Mouse (Mus musculus) hindlimb bud, embryonic 11.5 days (tissue): ENCODE measurements around the gene Olfr370.
A peak's percentile ranks its signal among the peaks of the same experiment; 100 is the strongest.
"Not testable (repeated sequence)": the region's sequence is repeated elsewhere in the genome, so short reads cannot be mapped to it uniquely, and the experiment has no call there.

Source experiments
- DNase-seq: peaks from one replicate; pipeline ENCODE4 v3.0.0-alpha.2; 2012; ENCODE audit warnings: low read depth, low spot score; ENCODE audit errors: extremely low spot score

Olfr370 gene

DNA sequence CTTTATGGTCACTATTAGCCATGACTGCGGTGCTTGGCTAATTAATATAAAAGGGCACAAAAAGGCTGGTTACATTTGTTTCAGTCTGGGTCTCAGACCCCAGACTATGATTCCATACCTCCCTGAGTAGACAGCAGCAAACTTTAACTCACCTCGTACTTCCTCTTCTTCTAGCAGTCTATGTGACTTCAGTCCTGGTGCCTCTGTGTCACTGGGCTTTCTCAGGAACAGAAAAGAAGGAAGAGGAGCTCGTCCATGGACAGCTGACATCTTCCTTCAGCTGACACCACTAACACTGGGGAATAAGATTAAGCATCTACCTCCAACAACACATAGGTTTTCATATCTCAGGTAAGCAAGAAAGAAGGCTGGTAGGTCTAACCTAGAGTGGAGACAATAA lies at the start of gene Olfr370:
TSS of gene Olfr370 (plus strand) at position 45 of the 400 bp plus-strand sequence.
- DNase-seq, result no peak

DNA sequence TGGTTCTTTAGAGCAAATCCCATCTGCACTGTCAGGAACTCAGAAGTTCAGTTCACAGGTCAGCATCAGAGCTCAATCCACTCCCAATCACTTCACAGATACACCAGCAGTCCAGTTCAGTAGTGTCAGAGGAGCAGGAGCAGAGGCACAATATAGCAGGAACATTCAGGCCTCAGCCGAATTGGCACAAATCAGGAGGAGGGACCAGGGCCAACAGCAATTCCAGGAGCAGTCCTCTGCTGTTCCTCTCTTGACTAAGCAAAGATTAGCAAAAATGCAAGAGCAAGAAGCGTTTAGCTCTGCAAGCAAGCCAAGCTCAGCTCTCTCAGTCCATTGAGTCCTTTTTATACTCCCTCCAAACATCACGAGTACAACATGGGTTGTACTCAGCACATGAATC lies 23.9 kb upstream of the Olfr370 start:
- no peak for DNase-seq

DNA sequence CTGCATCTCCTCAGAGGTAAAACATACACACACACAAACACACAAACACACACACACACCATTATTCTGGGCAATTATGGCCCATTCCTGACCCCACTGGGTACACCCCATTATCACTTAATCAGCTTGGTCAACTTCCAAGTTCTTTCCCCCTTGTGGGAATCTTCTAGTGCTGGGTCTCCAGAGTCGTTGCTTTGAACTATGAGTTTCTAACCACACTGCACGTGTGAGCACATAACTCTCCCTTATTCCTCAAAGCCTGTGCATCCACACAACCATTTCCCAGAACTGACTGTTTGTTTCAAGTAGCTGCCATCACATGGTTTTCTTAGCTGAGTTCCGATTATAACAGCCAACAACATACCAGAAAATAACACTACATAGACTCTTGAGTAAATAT lies 15.1 kb upstream of the Olfr370 start:
- DNase-seq, result no peak

DNA sequence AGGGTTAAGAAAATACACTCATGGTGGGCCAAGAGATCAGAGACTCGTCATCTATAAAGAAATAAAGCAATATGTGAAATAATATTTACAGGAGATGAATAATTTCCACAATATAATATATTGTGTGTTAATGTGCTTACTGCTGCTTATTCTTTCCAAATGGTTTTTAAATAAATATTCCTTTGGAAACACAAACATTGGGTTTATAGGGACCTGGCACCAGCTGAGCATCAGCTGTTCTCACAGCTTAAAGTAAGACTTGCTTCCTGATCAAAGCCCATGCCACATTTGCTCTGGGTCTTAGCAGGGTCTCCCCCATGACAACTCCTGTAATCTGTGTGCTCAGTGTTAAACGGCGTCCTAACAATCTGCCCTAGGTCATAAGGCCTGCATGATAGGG lies 14.7 kb upstream of the Olfr370 start:
- not testable (repeated sequence) for DNase-seq

DNA sequence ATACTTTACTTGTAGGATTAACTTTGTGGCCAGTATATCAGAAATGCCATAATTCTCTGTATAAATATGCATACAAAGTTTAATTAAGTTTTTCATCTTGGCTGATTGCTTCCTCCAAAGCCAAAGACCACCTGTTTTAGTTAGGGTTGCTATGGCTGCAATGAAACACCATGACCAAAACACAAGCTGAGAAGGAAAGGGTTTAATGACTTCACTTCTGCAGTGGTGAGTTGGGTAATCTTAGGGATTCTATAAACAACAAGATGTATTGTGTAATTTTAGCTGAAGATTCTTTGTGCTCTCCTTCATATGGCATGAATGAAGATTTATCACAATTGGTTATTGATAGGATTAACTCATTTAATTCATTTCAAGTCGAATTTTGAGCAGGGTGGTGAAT lies 14.3 kb upstream of the Olfr370 start:
- DNase-seq, result no peak

DNA sequence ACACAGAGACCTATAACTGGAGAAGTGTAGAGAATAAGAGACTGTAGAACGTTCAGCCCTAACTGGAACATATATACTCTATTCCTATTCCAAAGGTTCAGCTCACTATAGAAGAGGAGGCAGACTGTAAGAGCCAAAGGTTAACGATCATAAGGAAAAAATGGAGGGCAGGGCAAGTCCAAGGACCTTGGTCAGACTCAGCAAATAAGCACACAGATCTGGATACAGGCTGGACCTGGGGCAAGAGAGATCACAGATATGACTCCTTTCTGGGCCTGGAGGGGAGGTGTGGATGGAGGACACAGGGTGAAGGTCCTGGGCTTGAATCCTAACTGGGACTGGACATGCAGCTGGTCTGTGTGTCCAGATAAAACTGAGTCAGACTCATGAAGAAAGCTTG lies 778 bp upstream of the Olfr370 start:
- DNase-seq, result no peak

DNA sequence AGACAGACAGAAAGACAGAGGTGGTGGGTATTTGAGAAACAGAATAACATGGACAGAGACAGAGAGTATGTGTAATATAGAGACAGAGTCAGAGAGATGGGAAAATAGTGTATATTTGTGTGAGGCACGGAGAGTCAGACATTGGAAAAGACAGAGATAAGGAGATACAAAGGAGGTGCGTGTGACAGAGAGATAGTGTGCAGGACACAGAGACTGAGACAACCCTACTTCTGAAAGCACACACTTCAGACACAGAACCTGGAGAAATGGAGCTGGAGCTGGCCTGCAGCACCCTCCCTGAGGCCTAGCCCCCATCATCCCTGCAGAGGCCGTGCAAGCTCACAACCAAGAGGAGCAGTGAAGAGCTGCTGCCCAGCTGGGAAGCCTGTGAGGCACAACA lies 27.1 kb downstream of the Olfr370 start:
- DNase-seq, result no peak

DNA sequence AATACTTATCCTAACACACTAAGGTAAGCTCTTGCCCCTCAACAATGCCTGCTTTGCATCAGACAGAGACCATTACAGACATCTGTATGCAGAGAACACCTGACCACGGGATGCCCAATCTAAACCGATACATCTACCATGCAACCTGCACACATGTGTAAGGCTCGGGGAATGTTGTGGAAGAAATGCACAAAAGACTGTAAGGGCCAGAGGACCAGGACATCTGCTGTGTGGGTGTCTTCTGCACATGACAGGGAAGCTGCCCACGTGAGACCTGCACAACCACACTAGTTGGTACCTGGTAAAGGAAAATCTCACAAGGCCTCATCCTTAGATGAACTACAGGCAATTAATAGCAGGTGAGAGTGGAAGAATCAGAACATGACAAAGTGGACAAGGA lies 27.7 kb downstream of the Olfr370 start:
- no peak for DNase-seq

DNA sequence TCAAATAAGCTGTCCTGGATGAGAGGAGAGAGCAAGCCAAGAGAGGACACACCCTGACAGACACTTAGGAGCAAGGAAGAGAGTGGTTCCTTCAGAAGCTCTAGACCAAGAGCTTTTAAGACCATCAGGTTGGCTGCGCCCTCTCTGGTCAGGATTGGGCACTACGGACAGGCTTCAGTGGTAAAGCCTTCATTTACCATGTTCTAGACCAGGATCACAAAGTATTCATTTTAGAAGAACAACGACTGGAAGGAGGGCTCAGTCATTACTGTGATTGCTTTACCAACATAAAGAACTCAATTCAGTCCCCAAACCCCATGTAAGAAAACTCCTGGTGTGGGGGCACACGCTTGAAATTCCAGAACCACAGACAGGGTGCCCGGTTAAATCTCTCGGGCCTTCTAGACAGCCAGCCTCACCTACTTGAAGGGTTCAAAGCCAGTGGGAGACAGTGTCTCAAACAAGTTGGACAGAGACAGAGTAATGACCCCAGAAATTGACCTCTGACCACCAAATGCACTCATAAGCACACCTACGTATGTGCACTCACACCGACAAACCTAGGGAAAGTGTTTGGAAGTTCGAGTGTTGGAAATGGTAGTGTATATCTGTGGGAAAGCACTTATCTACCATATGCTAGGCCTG lies 30.3 kb downstream of the Olfr370 start:
- no peak for DNase-seq

DNA sequence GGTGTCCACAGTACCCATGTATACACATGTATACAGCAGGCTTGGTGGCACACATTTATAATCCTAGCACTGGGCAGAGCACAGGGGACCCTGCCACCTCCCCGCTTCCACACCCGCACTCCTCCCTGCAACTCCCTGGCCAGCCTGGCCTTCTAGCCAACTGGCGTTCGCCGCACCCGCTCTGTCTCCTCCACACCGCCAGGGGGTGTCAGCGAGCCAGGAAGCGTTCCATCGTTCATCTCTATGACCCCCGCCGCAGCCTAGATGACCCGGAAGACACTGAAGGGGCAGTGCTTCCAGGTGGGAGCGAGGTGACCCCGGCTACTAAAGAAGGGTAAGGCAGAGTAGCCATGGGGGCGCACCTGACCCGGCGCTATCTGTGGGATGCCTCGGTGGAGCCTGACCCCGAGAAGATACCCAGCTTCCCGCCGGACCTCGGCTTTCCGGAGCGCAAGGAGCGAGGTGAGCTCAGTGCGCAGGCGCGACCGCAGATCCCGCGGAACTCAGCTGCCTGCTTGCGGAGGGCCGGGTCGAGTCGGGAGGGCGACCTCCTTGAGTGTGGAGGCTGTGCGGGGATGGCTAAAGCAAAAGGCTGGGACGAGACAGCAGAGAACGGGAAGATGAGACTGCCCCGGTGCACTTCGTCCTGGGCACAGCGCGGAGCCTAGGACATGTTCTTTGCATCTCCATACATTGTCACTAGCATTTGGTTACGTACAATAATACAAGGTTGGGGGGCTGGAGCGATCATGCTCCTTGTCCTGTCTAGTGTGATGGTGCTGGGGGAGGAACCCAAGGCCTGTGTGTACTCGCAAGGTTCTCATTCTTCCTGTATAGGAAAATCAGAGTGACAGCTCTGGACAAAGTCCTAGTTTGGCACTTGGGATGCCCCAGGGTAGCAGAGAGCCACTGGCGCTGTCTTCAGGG lies 31.2 kb downstream of the Olfr370 start, which contains the start of gene Ndufb7:
TSS of gene Ndufb7 (plus strand) at position 203 of the 927 bp plus-strand sequence.
- DNase-seq, result peak; percentile 28

DNA sequence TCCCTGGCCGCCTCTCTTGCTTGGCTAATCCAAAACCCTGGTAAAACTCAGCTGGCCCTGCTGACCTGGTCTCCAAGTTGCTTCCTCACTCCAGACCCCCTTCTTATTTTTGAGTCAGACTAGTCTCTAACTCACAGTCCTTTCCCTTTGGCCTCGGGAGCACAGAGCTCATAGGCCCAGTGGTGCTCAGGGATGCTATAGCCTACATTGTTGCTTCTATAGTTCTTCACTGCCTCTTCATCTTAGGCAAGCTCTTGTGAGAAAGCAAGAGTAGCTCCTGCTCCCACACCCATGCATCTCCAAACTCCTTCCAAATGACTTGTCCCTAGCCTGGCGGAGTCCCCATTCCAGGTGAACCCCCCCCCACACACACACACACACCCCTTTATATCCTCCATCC lies 32.1 kb downstream of the Olfr370 start:
- DNase-seq, result no peak

DNA sequence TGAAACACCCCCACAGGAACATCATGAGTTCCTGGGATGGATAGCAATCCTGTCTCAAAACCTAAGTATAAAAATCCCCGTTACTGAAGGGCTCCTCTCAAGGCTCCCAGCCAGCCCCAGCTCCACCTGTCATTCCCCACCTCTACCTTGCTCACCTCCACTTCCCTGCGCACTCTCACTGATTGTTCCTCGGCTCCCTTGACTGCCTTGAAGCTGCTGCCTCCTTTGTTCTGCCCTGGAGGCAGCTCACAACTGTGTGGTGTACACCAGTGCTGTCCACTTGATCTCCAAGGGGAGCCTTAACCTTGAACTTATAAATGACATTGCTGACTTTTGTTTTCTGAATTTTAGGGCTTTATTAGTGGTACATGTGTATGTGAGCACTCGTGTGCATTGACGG lies 32.5 kb downstream of the Olfr370 start:
- DNase-seq, result no peak

DNA sequence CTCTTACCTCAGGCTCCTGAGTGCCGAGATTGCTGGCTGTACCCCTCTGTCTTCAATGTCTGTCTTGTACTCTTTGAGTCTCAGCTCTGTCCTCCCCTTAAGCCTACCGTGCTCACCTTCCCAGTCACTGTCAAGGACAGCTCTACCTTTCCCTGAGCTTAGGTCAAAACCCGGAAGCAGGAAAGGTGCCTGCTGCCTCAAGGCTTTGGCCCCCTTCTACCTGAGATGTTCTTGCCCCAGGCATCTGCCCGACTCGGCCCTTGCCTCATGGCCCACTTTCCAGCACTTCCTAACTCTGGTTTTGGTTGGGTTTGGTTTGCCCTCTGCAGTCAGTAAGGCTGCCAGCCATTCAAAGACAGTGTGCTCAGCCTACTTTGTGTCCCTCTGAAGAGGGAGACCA lies 33.2 kb downstream of the Olfr370 start:
- DNase-seq, result no peak

DNA sequence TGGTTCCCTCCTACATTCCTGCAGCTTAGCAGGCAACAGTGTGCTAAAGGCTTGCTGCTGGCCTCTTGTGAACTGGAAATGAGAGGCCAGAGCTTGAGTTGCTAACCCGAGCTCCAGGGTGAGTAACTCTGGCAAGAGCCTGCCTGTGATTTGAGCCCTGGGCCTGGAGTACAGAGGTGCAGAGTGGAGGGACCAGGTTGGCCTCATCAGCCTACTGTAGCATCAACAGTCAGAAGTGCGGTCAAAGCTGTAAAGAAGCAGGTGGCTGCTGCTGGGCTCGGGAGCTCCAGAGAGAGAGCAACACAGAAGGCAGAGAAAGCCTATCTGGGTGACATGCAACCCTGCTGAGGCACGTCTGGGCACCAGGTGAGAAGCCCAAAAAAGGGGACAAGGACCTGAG lies 33.6 kb downstream of the Olfr370 start:
- no peak for DNase-seq

DNA sequence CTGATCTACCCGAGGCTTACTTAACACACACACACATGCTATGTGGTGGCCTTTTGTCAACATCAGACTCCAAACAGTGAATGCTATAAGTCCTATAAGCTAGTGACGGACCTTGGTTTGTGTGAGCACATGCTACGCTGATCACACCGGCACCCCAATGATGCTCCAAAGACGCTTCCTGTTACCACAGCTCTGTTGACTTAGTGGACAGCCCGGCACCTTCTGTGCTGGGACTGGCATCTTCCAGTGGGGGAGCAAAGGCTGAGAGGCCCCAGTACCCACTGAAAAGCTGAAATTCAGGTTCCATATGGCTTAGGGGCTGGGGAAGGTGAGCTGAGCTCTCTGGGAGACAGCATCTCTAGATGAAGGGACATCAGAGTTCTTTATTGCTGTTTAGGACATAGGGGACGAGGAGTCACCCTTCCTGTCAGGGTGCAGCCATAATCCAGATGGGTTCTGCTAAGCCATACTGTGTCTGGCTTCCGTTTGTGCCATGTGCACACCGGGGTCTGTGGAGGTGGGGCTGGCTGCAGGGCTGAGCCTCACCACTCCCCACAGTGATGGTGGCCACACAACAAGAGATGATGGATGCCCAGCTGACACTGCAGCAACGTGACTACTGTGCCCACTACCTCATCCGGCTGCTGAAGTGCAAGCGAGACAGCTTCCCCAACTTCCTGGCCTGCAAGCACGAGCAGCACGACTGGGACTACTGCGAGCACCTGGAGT lies 34.9 kb downstream of the Olfr370 start:
- DNase-seq, result no peak

DNA sequence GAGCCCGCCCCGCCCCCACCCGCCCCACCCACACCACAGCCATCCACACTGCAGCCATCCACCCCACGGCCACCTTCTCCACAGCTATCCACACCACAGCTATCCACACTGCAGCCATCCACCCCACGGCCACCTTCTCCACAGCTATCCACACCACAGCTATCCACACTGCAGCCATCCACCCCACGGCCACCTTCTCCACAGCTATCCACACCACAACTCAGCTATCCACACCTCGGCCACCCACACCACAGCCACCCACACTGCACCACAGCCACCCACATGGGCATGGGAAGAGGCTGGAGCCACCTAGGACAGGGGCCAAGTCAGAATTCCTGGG lies 35.4 kb downstream of the Olfr370 start:
- DNase-seq, result not testable (repeated sequence)

DNA sequence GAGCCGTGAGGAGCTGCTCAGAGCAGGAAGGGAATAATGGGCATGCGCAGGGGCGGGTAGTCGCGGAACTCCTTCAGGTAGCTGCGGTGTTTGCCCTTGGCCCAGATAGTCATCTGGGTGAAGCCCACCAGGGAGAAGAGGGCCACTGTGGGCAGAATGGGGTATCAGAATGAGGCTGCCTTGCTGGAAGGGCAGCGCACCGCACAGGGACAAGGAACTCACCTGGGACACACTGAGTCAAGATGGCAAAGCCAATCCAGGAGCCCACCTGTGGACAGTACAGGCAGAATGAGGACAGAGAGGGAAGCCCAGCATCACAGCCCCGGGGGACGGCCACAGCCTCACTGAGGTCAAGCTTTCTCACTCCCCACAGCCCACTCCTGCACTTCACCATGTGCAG lies 36.2 kb downstream of the Olfr370 start:
- DNase-seq, result no peak

DNA sequence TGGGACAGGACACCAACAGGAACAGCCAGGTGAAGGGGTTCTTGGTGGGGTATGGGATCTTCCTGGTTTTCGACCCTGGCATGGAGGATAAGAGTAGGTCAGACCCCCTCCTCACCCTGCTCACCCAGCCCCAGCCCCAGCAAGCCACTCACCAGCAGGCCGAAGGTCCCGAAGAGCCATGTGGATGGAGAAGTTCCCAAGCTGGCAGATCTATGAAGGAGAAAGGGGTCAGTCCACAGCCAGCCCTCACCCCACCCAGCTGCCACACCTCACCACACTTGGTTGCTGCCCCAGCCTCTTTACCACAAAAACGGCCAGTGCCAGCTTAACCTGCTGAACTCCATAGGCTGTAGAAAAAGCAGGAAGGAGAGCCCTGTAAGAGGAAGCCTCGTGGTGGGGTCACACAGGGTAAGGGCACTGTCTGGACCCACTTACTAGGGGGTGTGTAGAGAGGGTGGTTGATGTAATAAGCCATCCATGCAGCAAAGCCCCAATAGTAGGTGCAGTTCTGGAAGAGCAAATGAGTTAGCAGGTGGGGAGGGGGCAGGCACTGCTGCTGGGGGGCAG lies 36.7 kb downstream of the Olfr370 start:
- no peak for DNase-seq

DNA sequence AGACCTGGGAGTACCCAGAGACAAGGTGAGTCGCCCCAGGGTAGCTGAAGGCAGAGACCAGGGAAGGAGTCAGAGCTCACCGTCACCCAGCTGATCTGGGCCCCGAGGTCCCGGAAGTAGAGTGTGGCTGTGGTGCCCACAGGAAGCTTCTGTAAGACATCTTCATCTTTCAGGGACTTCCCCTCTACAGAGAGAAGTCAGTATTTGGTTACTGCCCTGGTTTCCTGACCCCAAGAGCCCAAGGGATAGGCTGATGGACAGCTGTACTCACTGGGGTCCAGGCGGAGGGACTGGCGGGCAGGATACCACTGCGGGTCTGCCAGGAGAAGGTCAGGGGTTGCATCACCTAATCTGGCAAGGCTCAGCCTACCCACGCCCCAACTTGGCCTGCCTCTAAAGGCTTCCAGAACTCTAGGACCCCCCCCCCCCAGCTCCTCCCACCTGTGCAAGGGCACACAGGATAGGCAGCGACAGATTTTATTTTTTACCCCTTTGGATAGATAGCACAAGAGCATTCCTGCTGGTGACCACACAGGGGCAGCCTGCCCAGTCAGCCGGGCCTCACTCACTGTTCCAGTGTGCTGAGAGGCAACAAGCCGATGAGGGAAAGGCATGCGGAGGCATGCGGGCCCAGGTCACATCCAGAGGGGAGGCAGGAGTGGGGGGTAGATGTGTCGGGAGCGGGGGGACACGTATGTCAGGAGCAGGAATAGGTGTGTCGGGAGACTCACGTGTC lies 37.7 kb downstream of the Olfr370 start:
- DNase-seq, result no peak

DNA sequence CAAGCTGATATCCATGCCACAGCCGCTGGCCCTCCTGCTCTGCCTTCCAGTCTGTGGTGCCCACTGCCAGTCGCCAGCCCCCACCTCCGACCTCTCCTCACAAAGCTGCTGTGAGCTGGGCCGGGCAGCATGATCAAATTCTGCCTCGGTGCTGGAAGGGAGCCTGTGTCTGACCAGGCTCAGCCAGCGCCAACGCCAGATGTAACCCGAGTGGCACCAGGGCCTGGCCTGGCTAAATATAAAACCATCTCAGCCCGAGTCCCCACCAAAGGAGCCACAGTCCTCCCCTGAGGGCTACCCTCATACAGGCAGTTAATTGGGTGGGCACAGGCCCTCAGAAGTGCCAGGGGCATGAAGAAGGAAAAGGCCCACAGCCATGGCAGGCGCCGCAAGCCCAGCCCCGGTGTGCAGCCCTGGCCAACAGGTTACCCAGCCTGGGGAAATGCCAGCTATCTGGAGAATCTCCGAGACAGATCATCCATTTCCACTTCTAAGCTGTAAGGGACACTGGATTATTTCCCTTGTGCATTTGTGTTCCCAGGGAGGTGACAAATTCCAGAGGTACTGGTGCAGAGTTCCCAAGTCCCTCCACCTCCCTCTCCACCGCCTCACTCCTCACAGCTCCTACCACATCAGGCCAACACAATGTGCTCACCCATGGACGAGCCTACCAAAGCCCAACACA lies 39.2 kb downstream of the Olfr370 start:
- no peak for DNase-seq
